Mouse (Mus musculus) MEL (cell line): ENCODE data around the gene Ttc9b. TPM values are rescaled to one million over a fixed set of nuclear protein-coding genes. Genes with fewer than 3 reads are reported as not detected.

Experiments used
- DNase-seq: peaks from one replicate; pipeline ENCODE4 v3.0.0; 2011; ENCODE audit warnings: low read depth, low spot score
- H3K27ac ChIP-seq: 2 replicates; pipeline ENCODE4 v1.5.1; 2012; ENCODE audit warnings: low read depth, mild to moderate bottlenecking, control low read depth, low read length, moderate library complexity; ENCODE audit not compliant: control insufficient read depth
- H3K27me3 ChIP-seq, 2 experiments: fragments of 150-350 bp in 1 of 2; sonication (generic) in 1 of 2; 2 replicates each; pipeline ENCODE4 v1.6.1; 2012; ENCODE audit warnings: low read length in 2 of 2, mild to moderate bottlenecking in 2 of 2, improper control_type of control experiment in 1 of 2, moderate library complexity in 1 of 2; ENCODE audit not compliant: insufficient read depth in 2 of 2, control insufficient read depth in 1 of 2
- H3K36me3 ChIP-seq, 2 experiments: 2 replicates each; pipeline ENCODE4 v1.6.1; 2012 to 2014; ENCODE audit warnings: low read length in 2 of 2, improper control_type of control experiment in 1 of 2, inconsistent platforms in 1 of 2, mild to moderate bottlenecking in 1 of 2; ENCODE audit not compliant: insufficient read depth in 2 of 2, control insufficient read depth in 1 of 2
- H3K4me1 ChIP-seq, 2 experiments: fragments of 150-350 bp in 1 of 2; sonication (generic) in 1 of 2; 2 replicates each; pipeline ENCODE4 v1.6.1; 2012; ENCODE audit warnings: low read length in 2 of 2, improper control_type of control experiment in 1 of 2, mild to moderate bottlenecking in 1 of 2; ENCODE audit not compliant: insufficient read depth in 2 of 2, control insufficient read depth in 1 of 2
- H3K4me3 ChIP-seq, 2 experiments: fragments of 150-350 bp in 1 of 2; sonication (generic) in 1 of 2; 2 replicates each; pipeline ENCODE4 v1.5.1; 2012; ENCODE audit warnings: low read depth in 2 of 2, low read length in 2 of 2, mild to moderate bottlenecking in 2 of 2, moderate library complexity in 2 of 2, control low read depth in 1 of 2, improper control_type of control experiment in 1 of 2; ENCODE audit not compliant: control insufficient read depth in 1 of 2, insufficient read depth in 1 of 2
- H3K79me2 ChIP-seq: 2 replicates; pipeline ENCODE4 v1.6.1; 2012; ENCODE audit warnings: mild to moderate bottlenecking, low read length, moderate library complexity; ENCODE audit not compliant: control insufficient read depth, poor library complexity, insufficient read depth
- H3K9ac ChIP-seq: 2 replicates; pipeline ENCODE4 v1.6.1; 2012; ENCODE audit warnings: low read depth, mild to moderate bottlenecking, control low read depth, low read length, moderate library complexity; ENCODE audit not compliant: control insufficient read depth, poor library complexity, severe bottlenecking
- H3K9me3 ChIP-seq: fragments of 150-350 bp; sonication (generic); replicated peaks from 2 replicates; pipeline ENCODE4 v1.6.1; 2012; ENCODE audit warnings: mild to moderate bottlenecking, low read length, improper control_type of control experiment, moderate library complexity; ENCODE audit not compliant: insufficient read depth
- CHD1 ChIP-seq: IDR thresholded peaks from 2 replicates; pipeline ENCODE4 v1.6.1; 2012; ENCODE audit warnings: low read depth, mild to moderate bottlenecking, inconsistent platforms, low read length, improper control_type of control experiment
- ELF1 ChIP-seq: IDR thresholded peaks from 2 replicates; pipeline ENCODE4 v1.6.1; 2014; ENCODE audit warnings: low read depth, mild to moderate bottlenecking, inconsistent platforms, low read length, improper control_type of control experiment, moderate library complexity
- ETS1 ChIP-seq: IDR thresholded peaks from 2 replicates; pipeline ENCODE4 v1.6.1; 2012; ENCODE audit warnings: low read depth, mild to moderate bottlenecking, inconsistent platforms, low read length, improper control_type of control experiment, moderate library complexity
- HCFC1 ChIP-seq: IDR thresholded peaks from 2 replicates; pipeline ENCODE4 v1.6.1; 2012; ENCODE audit warnings: low read depth, mild to moderate bottlenecking, inconsistent platforms, low read length, improper control_type of control experiment, moderate library complexity
- KAT2A ChIP-seq: conservative IDR thresholded peaks from 2 replicates; pipeline ENCODE4 v1.6.1; 2012; ENCODE audit warnings: low read depth, low read length, improper control_type of control experiment, inconsistent platforms
- MAFK ChIP-seq: IDR thresholded peaks from 2 replicates; pipeline ENCODE4 v1.6.1; 2011; ENCODE audit warnings: low read depth, mild to moderate bottlenecking, low read length, improper control_type of control experiment, borderline replicate concordance
- MEF2A ChIP-seq: IDR thresholded peaks from 2 replicates; pipeline ENCODE4 v1.6.1; 2014; ENCODE audit warnings: low read depth, mild to moderate bottlenecking, inconsistent platforms, low read length, improper control_type of control experiment; ENCODE audit not compliant: poor library complexity, insufficient replicate concordance, severe bottlenecking; ENCODE audit errors: extremely low read depth
- MXI1 ChIP-seq: IDR thresholded peaks from 2 replicates; pipeline ENCODE4 v1.6.1; 2011; ENCODE audit warnings: mild to moderate bottlenecking, low read depth, low read length, improper control_type of control experiment
- MYB ChIP-seq: IDR thresholded peaks from 2 replicates; pipeline ENCODE4 v1.6.1; 2011; ENCODE audit warnings: mild to moderate bottlenecking, low read depth, low read length, improper control_type of control experiment
- NELFE ChIP-seq: IDR thresholded peaks from 2 replicates; pipeline ENCODE4 v1.6.1; 2011; ENCODE audit warnings: low read depth, low read length, improper control_type of control experiment
- POLR2AphosphoS2 ChIP-seq: IDR thresholded peaks from 2 replicates; pipeline ENCODE4 v1.6.1; 2011; ENCODE audit warnings: low read length, improper control_type of control experiment
- POLR2AphosphoS5 ChIP-seq: IDR thresholded peaks from 2 replicates; pipeline ENCODE4 v1.6.1; 2012; ENCODE audit warnings: low read depth, borderline replicate concordance, mild to moderate bottlenecking, inconsistent platforms, low read length, moderate library complexity, mixed read lengths
- RAD21 ChIP-seq: IDR thresholded peaks from 2 replicates; pipeline ENCODE4 v1.6.1; 2011; ENCODE audit warnings: mild to moderate bottlenecking, low read depth, low read length, improper control_type of control experiment
- SIN3A ChIP-seq: IDR thresholded peaks from 2 replicates; pipeline ENCODE4 v1.6.1; 2012; ENCODE audit warnings: low read length, improper control_type of control experiment, inconsistent platforms
- SMC3 ChIP-seq: IDR thresholded peaks from 2 replicates; pipeline ENCODE4 v1.6.1; 2011; ENCODE audit warnings: low read depth, low read length, improper control_type of control experiment
- TAL1 ChIP-seq: IDR thresholded peaks from 2 replicates; pipeline ENCODE4 v1.6.1; 2012; ENCODE audit warnings: mild to moderate bottlenecking, inconsistent platforms, low read length, moderate library complexity, mixed read lengths
- UBTF ChIP-seq: IDR thresholded peaks from 2 replicates; pipeline ENCODE4 v1.6.1; 2012; ENCODE audit warnings: low read depth, mild to moderate bottlenecking, inconsistent platforms, low read length, improper control_type of control experiment, moderate library complexity, borderline replicate concordance; ENCODE audit not compliant: insufficient read depth
- USF1 ChIP-seq: IDR thresholded peaks from 2 replicates; pipeline ENCODE4 v1.6.1; 2014; ENCODE audit warnings: low read depth, mild to moderate bottlenecking, inconsistent platforms, low read length, improper control_type of control experiment, moderate library complexity
- USF2 ChIP-seq, 2 experiments: IDR thresholded peaks; 2 replicates each; pipeline ENCODE4 v1.6.1; 2011 to 2012; ENCODE audit warnings: improper control_type of control experiment in 2 of 2, low read length in 2 of 2, borderline replicate concordance in 1 of 2, inconsistent platforms in 1 of 2, low read depth in 1 of 2, mild to moderate bottlenecking in 1 of 2; ENCODE audit not compliant: insufficient read depth in 1 of 2
- ZKSCAN1 ChIP-seq: IDR thresholded peaks from 2 replicates; pipeline ENCODE4 v1.6.1; 2012; ENCODE audit warnings: low read depth, mild to moderate bottlenecking, inconsistent platforms, low read length, improper control_type of control experiment, moderate library complexity
- ZMIZ1 ChIP-seq: IDR thresholded peaks from 2 replicates; pipeline ENCODE4 v1.6.1; 2012; ENCODE audit warnings: low read depth, mild to moderate bottlenecking, inconsistent platforms, low read length, improper control_type of control experiment, moderate library complexity
- ZNF384 ChIP-seq: IDR thresholded peaks from 2 replicates; pipeline ENCODE4 v1.6.1; 2012; ENCODE audit warnings: low read depth, mild to moderate bottlenecking, inconsistent platforms, low read length, improper control_type of control experiment
- polyA plus RNA-seq, 2 experiments: library from polyadenylated mRNA; stranded (reverse) in 1 of 2; unstranded in 1 of 2; fragments of >175 nt in 1 of 2; fragments of >200 nt in 1 of 2; gene quantifications; 2 replicates each; pipeline versions ENCODE4 v1.2.1 to v1.2.4; 2012; ENCODE audit warnings: low replicate concordance in 2 of 2, low read depth in 1 of 2; ENCODE audit not compliant: insufficient read length in 2 of 2, insufficient read depth in 1 of 2, missing spikeins in 1 of 2
- total RNA-seq: library from RNA; depleted of rRNA; stranded (reverse); fragments of 300-350 nt; gene quantifications from 2 replicates; pipeline ENCODE4 v1.2.3, GENCODE M21; 2012; rRNA removed

Ttc9b gene
- total and polyA plus RNA-seq, 3 experiments, result 0.19 TPM; not detected in 1

DNA sequence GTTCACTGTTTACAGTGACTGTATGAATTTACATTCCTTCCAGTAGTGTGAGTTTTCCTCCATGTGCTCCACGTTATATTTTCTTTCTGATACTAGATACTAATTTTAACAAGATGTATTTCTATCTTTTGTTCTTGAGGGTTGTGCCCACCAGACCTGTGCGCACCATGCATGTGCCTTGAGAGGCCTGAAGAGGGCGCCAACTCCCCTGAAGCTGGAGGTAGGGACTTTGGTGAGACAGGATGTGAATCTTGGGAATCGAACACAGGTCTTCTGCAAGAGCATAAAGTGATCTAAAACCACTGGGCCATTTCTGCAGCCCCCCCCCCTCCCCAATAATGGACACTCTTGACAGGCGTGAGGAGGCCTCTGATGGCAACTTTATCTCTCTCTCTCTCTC is 37.4 kb downstream of the Ttc9b start (continued):
- TF ChIP-seq KAT2A (no peak), ELF1 (no peak), MAFK (no peak), ZKSCAN1 (no peak), UBTF (no peak), USF2 (IDR thresholded peaks at IDR 0.05; ENCODE audit: borderline replicate concordance in 1 of 2, insufficient read depth in 1 of 2, low read depth in 1 of 2, low read length in 2 of 2) (no peak), POLR2AphosphoS5 (no peak), CHD1 (no peak), ZMIZ1 (no peak), NELFE (no peak), POLR2AphosphoS2 (no peak), RAD21 (peak; percentile 76), MEF2A (no peak), ZNF384 (no peak), USF1 (no peak), TAL1 (no peak), SIN3A (peak; percentile 38; the same call in 1 of the 2 replicates), MXI1 (no peak)
- TF ChIP-seq, all 39 proteins: peak for 5

DNA sequence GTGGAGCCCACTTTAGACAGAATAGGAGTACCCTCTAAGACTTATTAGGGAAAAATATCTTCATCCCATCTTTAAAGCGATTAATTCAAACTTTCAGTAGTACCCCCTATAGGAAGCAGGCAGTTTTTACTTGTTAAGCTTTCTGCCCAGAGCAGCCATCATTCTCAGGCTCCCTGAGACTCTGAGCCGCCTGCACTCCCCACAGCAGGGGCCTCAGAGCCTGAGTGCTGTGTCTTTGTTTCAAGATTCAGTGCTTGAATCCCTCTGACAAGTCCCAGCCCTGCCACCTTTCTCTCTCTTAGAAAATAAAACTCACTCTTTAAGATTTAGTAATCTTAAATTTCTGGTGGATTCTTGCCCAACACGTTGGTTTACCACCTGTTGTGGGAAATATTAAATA is 43.0 kb downstream of the Ttc9b start:
- H3K79me2 ChIP-seq, result no peaks in the 10 kb centered on the region
- no peaks in the 10 kb centered on the region for H3K9me3 ChIP-seq
- no peak overlapping the region for H3K27ac ChIP-seq
- peaks cover 4% of the 10 kb centered on the region in 2 experiments; a peak in 3 of 4 replicates for H3K4me1 ChIP-seq
- H3K27me3 ChIP-seq, result no peaks in the 10 kb centered on the region
- TF ChIP-seq MYB, result no peak
- no peak for TF ChIP-seq SMC3
- no peak for TF ChIP-seq SIN3A
- no peak for TF ChIP-seq ETS1
- TF ChIP-seq HCFC1, result no peak
- no peak for TF ChIP-seq MEF2A
- TF ChIP-seq TAL1, result no peak
- H3K36me3 ChIP-seq, result peaks cover 0 to 3% of the 10 kb centered on the region in 2 experiments; a peak in 2 of 4 replicates
- no peak for DNase-seq
- H3K4me3 ChIP-seq, result no peak overlapping the region
- no peak overlapping the region for H3K9ac ChIP-seq

Other genes starting within 250 kb of the Ttc9b start
- gene Sptbn4, start 206.2 kb upstream of the Ttc9b start, total RNA-seq, result 0.19 and 0.36 TPM in 2 replicates
- under 1 TPM in 1 of 2 experiments, not detected in 1; 0.68 TPM for gene Sptbn4, start 206.2 kb upstream of the Ttc9b start, polyA plus RNA-seq
- gene Blvrb, start 205.9 kb upstream of the Ttc9b start, total RNA-seq, result 183 and 245 TPM in 2 replicates
- 100 to 1,000 TPM in 1 of 2 experiments, not detected in 1; 210 TPM for gene Blvrb, start 205.9 kb upstream of the Ttc9b start, polyA plus RNA-seq
- gene Sertad3, start 180.1 kb upstream of the Ttc9b start, total RNA-seq, result 2.0 and 2.4 TPM in 2 replicates
- 1 to 10 TPM in 1 of 2 experiments, not detected in 1; 6.7 TPM for gene Sertad3, start 180.1 kb upstream of the Ttc9b start, polyA plus RNA-seq
- gene Sertad1, start 167.0 kb upstream of the Ttc9b start, total RNA-seq, result 9.9 and 12.4 TPM in 2 replicates
- gene Sertad1, start 167.0 kb upstream of the Ttc9b start, polyA plus RNA-seq, result 10 to 100 TPM in 1 of 2 experiments, not detected in 1; 10.6 TPM
- 0.39 TPM in 2 replicates for gene Prx, start 154.6 kb upstream of the Ttc9b start, total RNA-seq
- 1 to 10 TPM in 1 of 2 experiments, not detected in 1; 1.4 TPM for gene Prx, start 154.6 kb upstream of the Ttc9b start, polyA plus RNA-seq
- not detected in 2 replicates for gene Hipk4, start 130.6 kb upstream of the Ttc9b start, total RNA-seq
- under 1 TPM in 1 of 2 experiments, not detected in 1; 0.26 TPM for gene Hipk4, start 130.6 kb upstream of the Ttc9b start, polyA plus RNA-seq
- 8.0 and 11.1 TPM in 2 replicates for gene Pld3, start 100.7 kb upstream of the Ttc9b start, total RNA-seq
- 10 to 100 TPM in 1 of 2 experiments, not detected in 1; 22.8 TPM for gene Pld3, start 100.7 kb upstream of the Ttc9b start, polyA plus RNA-seq
- gene 2310022A10Rik, start 100.7 kb upstream of the Ttc9b start, total RNA-seq, result 5.9 and 6.6 TPM in 2 replicates
- gene 2310022A10Rik, start 100.7 kb upstream of the Ttc9b start, polyA plus RNA-seq, result 10 to 100 TPM in 1 of 2 experiments, not detected in 1; 33.2 TPM
- 69.0 and 73.5 TPM in 2 replicates for gene Akt2, start 62.4 kb upstream of the Ttc9b start, total RNA-seq
- gene Akt2, start 62.4 kb upstream of the Ttc9b start, polyA plus RNA-seq, result 100 to 1,000 TPM in 1 of 2 experiments, not detected in 1; 127 TPM
- 22.0 and 24.8 TPM in 2 replicates for gene Map3k10, start 20.7 kb downstream of the Ttc9b start, total RNA-seq
- gene Map3k10, start 20.7 kb downstream of the Ttc9b start, polyA plus RNA-seq, result 10 to 100 TPM in 1 of 2 experiments, not detected in 1; 33.3 TPM
- gene Zfp607b, start 35.4 kb downstream of the Ttc9b start, total RNA-seq, result 1.6 and 1.9 TPM in 2 replicates
- 1 to 10 TPM in 1 of 2 experiments, not detected in 1; 2.3 TPM for gene Zfp607b, start 35.4 kb downstream of the Ttc9b start, polyA plus RNA-seq
- gene Zfp60, start 77.5 kb downstream of the Ttc9b start, total RNA-seq, result 6.5 and 6.7 TPM in 2 replicates
- 100 to 1,000 TPM in 1 of 2 experiments, 1 to 10 TPM in 1; 4.2 to 137 TPM for gene Zfp60, start 77.5 kb downstream of the Ttc9b start, polyA plus RNA-seq
- 3.0 and 3.2 TPM in 2 replicates for gene Zfp626, start 153.3 kb downstream of the Ttc9b start, total RNA-seq
- 1 to 10 TPM in 1 of 2 experiments, not detected in 1; 4.0 TPM for gene Zfp626, start 153.3 kb downstream of the Ttc9b start, polyA plus RNA-seq
- gene Zfp59, start 184.7 kb downstream of the Ttc9b start, total RNA-seq, result 6.0 and 6.9 TPM in 2 replicates
- 1 to 10 TPM in 1 of 2 experiments, not detected in 1; 4.6 TPM for gene Zfp59, start 184.7 kb downstream of the Ttc9b start, polyA plus RNA-seq
- gene Zfp607a, start 203.6 kb downstream of the Ttc9b start, total RNA-seq, result 4.0 and 4.4 TPM in 2 replicates
- 1 to 10 TPM in 1 of 2 experiments, not detected in 1; 2.4 TPM for gene Zfp607a, start 203.6 kb downstream of the Ttc9b start, polyA plus RNA-seq